Mouse (Mus musculus): ENCODE measurements at regions not wholly inside any gene's neighbourhood (a gene's known extent, or its start where the extent isn't known, plus 50 kb on each side); places are given as distances from the start of the nearest gene placed in this dataset.

- no peak for DNase-seq (ENCODE audit: low read depth, low spot score)
Observed at GRCm38 (mm10) chr15:32061573-32061972, 115.5 kb upstream of the Tas2r119 start.

- DNase-seq (ENCODE audit: low read depth, low spot score): no peak
Observed at GRCm38 (mm10) chr15:32082109-32082508, 95.0 kb upstream of the Tas2r119 start.

GRCm38 (mm10) chr15:32093889-32094288 lies 83.2 kb upstream of the Tas2r119 start:
- no peak for DNase-seq (ENCODE audit: low read depth, low spot score)

DNA sequence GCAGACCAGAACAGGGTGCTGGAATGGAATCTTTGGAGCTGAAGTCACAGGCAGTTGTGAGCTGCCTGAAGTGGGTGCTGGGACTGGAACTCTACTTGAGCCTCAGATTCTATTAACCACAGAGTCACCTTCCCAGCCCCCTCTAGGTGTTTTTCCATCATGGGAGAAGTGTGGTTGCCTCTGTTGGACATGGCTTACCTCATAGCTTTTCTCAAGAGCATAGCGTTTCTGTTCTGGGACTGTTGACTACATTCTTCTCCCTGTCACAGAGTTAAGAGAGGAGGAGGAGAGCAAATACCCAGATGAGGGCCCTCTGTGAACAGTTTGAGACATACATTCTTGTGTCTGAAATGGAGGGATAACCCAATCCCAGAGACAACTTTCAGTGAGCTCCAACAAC lies 81.5 kb upstream of the Tas2r119 start:
- DNase-seq (ENCODE audit: low read depth, low spot score): no peak

- peak; percentile 95 for DNase-seq (ENCODE audit: low read depth, low spot score)
Observed at GRCm38 (mm10) chr15:32110659-32111058, 66.4 kb upstream of the Tas2r119 start.

Data from R1 (cell line).